Mouse (Mus musculus): ENCODE measurements around the gene Stx5a.
A peak's percentile ranks its signal among the peaks of the same experiment; 100 is the strongest.

- TF ChIP-seq CTCF (IDR thresholded peaks at IDR 0.05) (no peak), EP300 (IDR thresholded peaks at IDR 0.05) (peak; percentile 77)
Measured at GRCm38 (mm10) chr19:8802130-8802821, 61.1 kb downstream of the Stx5a start, which contains the start of gene Zbtb3.

Data from lung, postnatal 0 days (tissue).